Mouse (Mus musculus) layer of hippocampus, adult 9-10 months (tissue): ENCODE data around the gene Trpm8.

Experiments
- DNase-seq: peaks from one replicate; pipeline ENCODE4 v3.0.0; 2022; ENCODE audit warnings: low spot score

Gene Trpm8

GRCm38 (mm10) chr1:88357458-88358090 is 80.1 kb downstream of the Trpm8 start:
- peak; percentile 48 for DNase-seq

DNA sequence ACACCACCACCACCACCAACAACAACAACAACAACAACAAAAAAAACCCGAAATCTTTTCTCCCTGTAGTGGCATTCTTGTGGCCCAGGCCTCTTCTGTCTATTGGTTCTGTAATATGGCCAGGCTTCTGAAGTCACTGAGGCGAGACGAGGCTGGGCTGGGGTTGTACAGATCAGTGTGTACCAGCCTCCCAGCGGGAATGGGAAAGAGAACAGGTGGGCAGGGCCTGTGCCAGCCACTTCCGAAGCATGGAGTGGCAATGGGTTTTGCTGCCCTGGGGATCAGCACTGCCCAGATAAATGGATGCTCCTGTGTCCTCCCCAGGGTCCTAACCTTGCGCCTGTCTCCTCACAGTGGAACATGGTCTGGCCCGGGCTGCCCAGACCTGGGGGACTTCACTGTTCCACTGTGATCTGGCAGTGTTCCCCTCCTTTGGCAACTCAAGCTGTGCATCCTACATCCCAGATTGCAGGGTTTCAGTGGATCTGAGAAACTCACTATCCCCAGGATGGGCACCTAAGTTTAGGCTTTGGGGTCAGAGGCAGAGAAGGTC is 80.7 kb downstream of the Trpm8 start:
- DNase-seq = no peak

DNA sequence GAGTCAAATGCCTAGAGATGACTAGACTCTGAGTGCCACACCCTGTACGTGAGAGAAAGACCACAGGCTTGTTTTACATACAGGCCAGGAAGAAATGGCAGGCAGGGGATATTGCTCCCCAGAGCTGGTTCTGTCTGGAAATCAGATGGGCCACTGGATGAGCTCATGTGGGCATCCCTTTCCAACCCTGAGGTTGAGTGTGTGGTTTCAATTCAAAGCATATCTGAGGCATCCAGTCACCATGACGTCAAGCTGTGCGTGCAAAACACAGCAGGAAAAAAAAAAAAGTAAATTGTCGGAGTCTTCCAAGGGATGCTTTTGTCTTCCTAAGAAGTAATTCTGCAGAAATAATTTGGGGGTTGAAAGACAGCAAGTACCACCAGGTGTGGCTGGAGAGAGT is 83.6 kb downstream of the Trpm8 start:
- DNase-seq = no peak

DNA sequence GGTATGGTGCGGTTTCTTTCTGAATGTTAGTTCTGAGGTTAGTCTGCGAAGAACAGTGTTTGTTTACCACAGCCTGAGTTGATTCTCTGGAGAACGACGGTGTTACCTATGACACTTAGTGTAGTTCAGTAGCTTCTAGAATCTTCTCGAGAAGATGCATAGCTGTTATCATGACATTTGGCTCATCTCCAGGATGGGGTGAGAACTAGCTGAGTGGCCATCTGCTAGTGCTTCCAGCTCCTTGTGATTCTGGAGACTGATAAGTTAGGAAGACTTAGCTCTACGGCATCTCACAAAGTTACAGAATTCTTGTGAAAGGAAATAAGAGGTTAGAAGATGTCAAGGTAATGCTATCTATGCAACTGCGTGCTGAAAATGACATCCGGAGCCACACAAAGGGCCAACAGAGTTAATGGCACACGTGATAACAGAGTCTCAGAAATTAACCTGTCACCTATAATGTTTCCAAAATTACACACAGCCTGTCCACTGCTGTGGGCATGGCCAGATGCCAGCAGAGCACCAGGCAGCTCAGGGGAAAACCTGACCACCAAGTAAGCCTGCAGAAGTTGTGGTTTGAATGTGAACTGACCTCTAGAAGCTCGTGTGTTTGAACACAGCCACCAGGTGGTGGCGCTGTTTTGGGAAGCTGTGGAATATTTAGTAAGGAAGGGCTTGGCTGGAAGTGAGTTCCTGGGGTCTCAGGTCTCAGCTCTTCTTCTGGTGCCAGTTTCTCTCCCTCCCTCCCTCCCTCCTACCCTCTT is 89.6 kb downstream of the Trpm8 start:
- no peak for DNase-seq

DNA sequence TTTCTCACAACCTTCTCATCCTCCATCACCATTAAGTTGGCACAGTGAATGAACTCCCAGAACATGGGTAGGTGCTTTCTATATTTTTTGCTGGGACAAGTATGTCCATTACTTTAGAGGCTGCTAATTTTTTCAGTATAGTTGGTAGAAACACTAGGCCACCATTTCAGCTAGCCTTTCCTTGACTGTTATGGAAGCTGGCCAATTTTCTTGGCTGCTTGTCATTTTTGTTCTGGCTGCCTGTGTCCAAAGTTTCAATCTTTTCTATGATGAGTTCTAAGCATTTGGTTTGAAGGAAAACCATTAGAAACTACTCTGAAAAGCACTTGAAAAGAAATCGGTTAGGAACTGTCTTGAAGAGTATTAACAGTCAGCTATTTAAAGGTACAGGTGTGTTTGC is 101.0 kb downstream of the Trpm8 start:
- DNase-seq = no peak

DNA sequence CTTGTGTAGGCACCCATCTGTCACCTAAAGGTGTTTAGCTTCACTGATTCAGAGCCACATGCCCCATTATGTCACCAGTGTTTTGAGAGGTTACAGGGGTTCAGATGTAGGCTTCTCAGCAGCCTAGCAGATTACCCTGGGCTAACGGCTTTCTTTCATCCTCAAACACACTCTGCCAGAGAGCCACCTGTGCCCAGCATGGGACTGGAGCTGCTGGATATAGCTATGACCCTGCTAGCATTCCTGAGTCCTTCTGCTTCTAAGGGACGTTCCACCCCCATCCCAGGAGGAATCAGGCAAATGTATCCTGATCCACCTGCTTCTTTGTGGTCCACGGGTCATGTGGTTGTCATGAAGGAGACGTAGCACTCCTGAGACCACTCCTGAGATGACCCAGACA is 114.2 kb downstream of the Trpm8 start:
- no peak for DNase-seq

GRCm38 (mm10) chr1:88393321-88393720 is 115.9 kb downstream of the Trpm8 start:
- no peak for DNase-seq

- no peak for DNase-seq
Observed at GRCm38 (mm10) chr1:88403378-88403777, 125.9 kb downstream of the Trpm8 start.

DNA sequence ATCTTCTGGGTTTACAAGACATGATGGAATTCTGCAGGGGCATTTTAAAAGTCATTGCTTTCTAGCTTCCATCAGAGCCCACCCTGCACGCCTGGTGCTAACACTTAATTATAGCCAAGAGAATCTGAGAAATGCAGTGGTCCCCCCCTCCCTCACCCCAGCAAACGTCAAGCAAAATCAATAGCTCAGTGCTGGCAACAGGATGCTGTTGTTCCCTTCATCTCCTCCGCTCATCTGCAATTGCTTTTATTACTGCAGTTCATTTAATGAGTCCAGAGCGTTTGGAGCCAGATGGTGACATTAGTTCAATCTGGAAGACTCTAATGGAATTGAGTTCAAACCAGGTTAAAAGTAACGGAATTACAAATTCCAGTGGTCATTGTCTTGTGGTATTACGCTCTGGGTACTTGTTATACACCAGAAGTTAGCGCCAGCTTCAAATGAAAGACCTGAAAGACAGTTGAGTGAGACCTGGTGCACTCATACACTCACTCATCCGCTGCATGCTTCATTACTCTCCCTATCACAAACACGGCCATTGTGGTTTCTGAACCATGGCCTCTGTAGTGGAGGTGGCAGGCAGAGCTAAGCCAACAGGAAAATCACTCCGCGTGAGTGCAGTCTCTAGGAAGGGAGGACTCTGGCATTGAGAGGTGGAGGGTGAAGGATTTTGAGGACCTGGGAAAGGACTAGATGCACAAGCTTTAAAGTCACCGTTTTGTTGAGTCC is 128.8 kb downstream of the Trpm8 start:
- DNase-seq = no peak

DNA sequence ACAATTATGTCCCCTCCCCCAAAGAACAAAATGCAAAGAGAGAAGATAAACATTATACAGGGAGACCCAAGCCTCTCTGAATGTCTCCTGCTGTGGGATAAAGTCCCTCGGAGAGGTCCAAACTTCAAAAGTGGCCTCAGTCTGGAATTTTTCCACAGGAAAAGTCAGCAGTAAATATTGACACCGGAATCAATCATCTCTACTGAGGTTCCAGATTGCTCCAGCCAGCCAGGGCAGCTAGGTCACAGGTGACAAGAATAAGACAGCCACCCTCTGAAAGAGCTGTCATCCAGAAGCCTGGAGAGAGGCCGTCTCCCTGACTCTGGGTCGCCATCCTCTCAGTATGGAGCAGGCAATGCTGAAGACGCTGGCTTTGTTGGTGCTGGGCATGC is 129.3 kb downstream of the Trpm8 start, which contains the start of gene Spp2:
Spp2 (plus strand) TSS at position 155 of the 392 bp plus-strand sequence.
- DNase-seq = no peak

DNA sequence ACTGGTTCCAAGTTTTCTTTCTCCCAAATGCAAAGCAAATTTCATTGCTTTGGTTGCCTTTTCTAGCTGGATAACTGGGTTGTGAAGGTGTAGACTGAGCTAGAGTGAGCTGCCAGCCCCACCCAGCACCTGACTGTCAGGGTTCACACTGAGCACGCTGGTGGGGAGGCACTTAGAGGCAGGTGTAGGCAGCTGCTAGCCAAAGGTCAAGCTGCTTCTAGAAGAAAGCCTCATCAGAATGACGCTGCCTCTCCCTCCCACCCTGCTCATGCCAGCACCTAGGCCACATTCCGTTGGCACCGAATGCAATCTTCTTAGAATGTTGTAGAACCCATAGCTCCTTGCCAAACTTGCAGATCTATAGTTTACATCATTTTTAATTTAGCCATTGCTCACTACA is 130.9 kb downstream of the Trpm8 start:
- DNase-seq = no peak

GRCm38 (mm10) chr1:88412013-88412412 is 134.6 kb downstream of the Trpm8 start:
- no peak for DNase-seq

DNA sequence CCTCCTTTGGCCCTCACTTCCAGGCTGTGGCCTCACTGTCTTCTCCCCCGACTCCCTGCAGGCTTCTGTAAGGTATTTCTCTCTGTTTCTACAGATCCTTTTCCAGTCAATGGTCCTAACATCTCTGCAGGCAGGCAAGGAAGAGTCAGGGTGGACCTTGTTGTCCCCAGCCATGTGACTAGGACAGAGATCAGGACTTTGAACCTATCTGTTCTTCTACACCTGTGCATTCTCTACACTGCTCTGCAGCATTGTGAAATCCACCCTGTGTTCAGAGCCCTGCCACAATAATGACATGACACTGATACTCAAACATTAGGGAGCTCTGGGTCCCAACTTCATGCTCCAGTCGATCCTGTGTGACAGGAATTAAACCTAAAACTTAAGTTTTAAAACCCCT is 141.5 kb downstream of the Trpm8 start:
- DNase-seq = no peak

- no peak for DNase-seq
Observed at GRCm38 (mm10) chr1:88422045-88422444, 144.6 kb downstream of the Trpm8 start.

- no peak for DNase-seq
Observed at GRCm38 (mm10) chr1:88422846-88423395, 145.5 kb downstream of the Trpm8 start.

- peak; percentile 63 for DNase-seq
Observed at GRCm38 (mm10) chr1:88424602-88425252, 147.3 kb downstream of the Trpm8 start.

GRCm38 (mm10) chr1:88427987-88428741 is 150.7 kb downstream of the Trpm8 start:
- no peak for DNase-seq

GRCm38 (mm10) chr1:88429413-88429812 is 152.0 kb downstream of the Trpm8 start:
- no peak for DNase-seq

DNA sequence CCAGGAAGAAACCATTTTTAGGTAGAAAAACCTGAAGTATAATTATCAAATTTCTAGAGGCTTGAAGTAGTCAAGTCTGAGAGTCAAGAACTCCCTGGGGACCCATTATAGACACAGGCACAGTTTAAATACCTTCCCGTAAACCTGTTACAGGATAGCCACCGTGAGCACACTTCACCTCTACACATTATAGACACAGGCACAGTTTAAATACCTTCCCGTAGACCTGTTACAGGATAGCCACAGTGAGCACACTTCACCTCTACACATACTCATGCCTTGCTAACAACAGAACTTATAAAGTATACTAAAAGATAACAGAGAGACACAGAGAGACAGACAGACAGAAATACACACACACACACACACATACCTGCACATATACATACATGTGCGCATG is 153.8 kb downstream of the Trpm8 start:
- DNase-seq = no peak

DNA sequence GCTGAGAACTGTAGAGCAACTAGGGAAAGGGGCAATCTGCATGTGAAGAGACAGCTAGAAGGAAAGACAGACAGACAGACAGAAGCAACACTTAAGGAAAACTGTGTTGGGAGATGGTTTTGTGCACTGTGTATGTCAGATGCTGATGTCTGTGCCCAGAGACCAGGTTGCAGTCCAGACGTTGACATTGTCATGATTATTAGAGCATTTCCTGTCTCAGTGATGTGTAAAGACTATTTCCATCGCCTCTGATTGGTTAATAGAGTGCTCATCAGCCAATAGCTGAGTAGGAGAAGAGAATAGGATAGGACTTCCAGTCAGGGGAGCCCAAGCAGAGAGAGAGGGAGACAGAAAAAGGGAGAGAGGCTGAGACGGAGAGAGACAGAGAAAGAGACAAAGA is 155.1 kb downstream of the Trpm8 start:
- no peak for DNase-seq
